Comparison of ENCODE assay signal across 8 mouse cellular contexts in genomic region chr2:150904936-150905450, GRCm38 (mm10). TPM values are rescaled to one million over a fixed set of nuclear protein-coding genes. Genes with fewer than 3 reads are reported as not detected.
DNase-seq lines count a peak whose midpoint lies in the region; ATAC-seq and TF ChIP-seq lines count a peak whose summit lies in the region.

TSS of gene Gins1 (plus strand) at chr2:150905400.

- H3K4me2 ChIP-seq in forebrain, embryonic 13.5 days = peak within 1 kb of the TSS; percentile 76
- peak within 1 kb of the TSS; percentile 99 for H3K4me2 ChIP-seq in liver, embryonic 13.5 days
- H3K4me2 ChIP-seq in stomach, postnatal 0 days (replicated peaks; ENCODE audit: low read depth) = peak within 1 kb of the TSS; percentile 92

- 42% methylated on average over 9 of the region's 9 CpGs for WGBS in forebrain, embryonic 13.5 days
- 31% methylated on average over 9 of the region's 9 CpGs for WGBS in liver, embryonic 13.5 days (ENCODE audit: insufficient replicate concordance)
- WGBS in stomach, postnatal 0 days = 37% methylated on average over 9 of the region's 9 CpGs

- H3K27me3 ChIP-seq in forebrain, embryonic 13.5 days = no peaks in the 10 kb centered on the region
- H3K27me3 ChIP-seq in liver, embryonic 13.5 days = peaks cover 3% of the 10 kb centered on the region; the same call in 1 of the 2 replicates
- no peaks in the 10 kb centered on the region for H3K27me3 ChIP-seq in stomach, postnatal 0 days (ENCODE audit: control insufficient read depth, insufficient read depth, low read length)

- H3K36me3 ChIP-seq in forebrain, embryonic 13.5 days (ENCODE audit: poor library complexity, severe bottlenecking) = no peaks in the 10 kb centered on the region; the same call in 1 of the 2 replicates
- H3K36me3 ChIP-seq in liver, embryonic 13.5 days = no peaks in the 10 kb centered on the region; the same call in 1 of the 2 replicates
- no peaks in the 10 kb centered on the region for H3K36me3 ChIP-seq in stomach, postnatal 0 days (ENCODE audit: control insufficient read depth, insufficient read depth, low read length)

- H3K9me3 ChIP-seq in forebrain, embryonic 13.5 days (replicated peaks) = no peaks in the 10 kb centered on the region
- no peaks in the 10 kb centered on the region for H3K9me3 ChIP-seq in liver, embryonic 13.5 days (replicated peaks)
- no peaks in the 10 kb centered on the region for H3K9me3 ChIP-seq in stomach, postnatal 0 days (ENCODE audit: control insufficient read depth, low read length)

- no peak; the same call in 1 of the 2 replicates for TF ChIP-seq CTCF in stomach, postnatal 0 days (IDR thresholded peaks at IDR 0.05; ENCODE audit: low read depth)

- peak within 1 kb of the TSS; percentile 86 for H3K4me3 ChIP-seq in forebrain, embryonic 13.5 days
- peak within 1 kb of the TSS; percentile 88 for H3K4me3 ChIP-seq in liver, embryonic 13.5 days (replicated peaks)
- peak within 1 kb of the TSS; percentile 81 for H3K4me3 ChIP-seq in stomach, postnatal 0 days (ENCODE audit: low read depth, low read length)

- peak within 1 kb of the TSS; percentile 86 for H3K9ac ChIP-seq in forebrain, embryonic 13.5 days
- H3K9ac ChIP-seq in liver, embryonic 13.5 days = peak within 1 kb of the TSS; percentile 88
- H3K9ac ChIP-seq in stomach, postnatal 0 days (ENCODE audit: low read length) = peak within 1 kb of the TSS; percentile 85

- peaks cover 22% of the 10 kb centered on the region for H3K4me1 ChIP-seq in forebrain, embryonic 13.5 days
- H3K4me1 ChIP-seq in liver, embryonic 13.5 days (replicated peaks) = peaks cover 38% of the 10 kb centered on the region
- peaks cover 5% of the 10 kb centered on the region for H3K4me1 ChIP-seq in stomach, postnatal 0 days (replicated peaks; ENCODE audit: control insufficient read depth, insufficient read depth)

- no peak for DNase-seq in thymus, postnatal 0 days (ENCODE audit: low spot score)
- DNase-seq in thymus, postnatal 14 days = no peak
- no peak for DNase-seq in liver, embryonic 13.5 days
- DNase-seq in stomach, postnatal 0 days (ENCODE audit: low spot score) = no peak
- DNase-seq in spleen, postnatal 36 days (ENCODE audit: low spot score in 2 of 2) = no peak
- DNase-seq in cerebellum, adult 9-10 months = no peak
- DNase-seq in left cerebral cortex, adult 9 months (ENCODE audit: low spot score in 2 of 2) = no peak

- peak within 1 kb of the TSS; percentile 85 for H3K27ac ChIP-seq in forebrain, embryonic 13.5 days
- peak within 1 kb of the TSS; percentile 89 for H3K27ac ChIP-seq in liver, embryonic 13.5 days
- peak within 1 kb of the TSS; percentile 88 for H3K27ac ChIP-seq in stomach, postnatal 0 days (replicated peaks)

- no peak; the same call in 1 of the 2 replicates for ATAC-seq in forebrain, embryonic 13.5 days
- peak; percentile 66 for ATAC-seq in liver, embryonic 13.5 days (ENCODE audit: low read depth)
- ATAC-seq in stomach, postnatal 0 days (ENCODE audit: low FRiP score, low TSS enrichment) = no peak

- no peak for TF ChIP-seq EP300 in stomach, postnatal 0 days (optimal IDR thresholded peaks at IDR 0.05)

RNA-seq across cellular contexts. Expression of gene Gins1, which starts in this region (rescaled TPM):
- polyA plus RNA-seq in thymus, postnatal 0 days (2015; fragmentation: Nextera tagmentation; extraction: Ambion mirVana) = 55.4 and 58.4 TPM in 2 replicates
- 56.2 and 62.7 TPM in 2 replicates for polyA plus RNA-seq in forebrain, embryonic 13.5 days (2015; fragmentation: Nextera tagmentation; extraction: Ambion mirVana)
- polyA plus RNA-seq in liver, embryonic 13.5 days (2015; fragmentation: Nextera tagmentation; extraction: Ambion mirVana) = 47.7 and 51.8 TPM in 2 replicates
- polyA plus RNA-seq in stomach, postnatal 0 days (2015; fragmentation: Nextera tagmentation; extraction: Ambion mirVana) = 10.7 and 11.0 TPM in 2 replicates
